Mouse (Mus musculus) megakaryocyte progenitor cell, adult 5-6 weeks (primary cell): ENCODE data around the gene Gse1. TPM values are rescaled to one million over a fixed set of nuclear protein-coding genes. Genes with fewer than 3 reads are reported as not detected.

Experiments used
- ATAC-seq: replicated peaks from 2 replicates; pipeline ENCODE4 v1.8.0; 2016; ENCODE audit warnings: mild to moderate bottlenecking, moderate TSS enrichment, inconsistent platforms; ENCODE audit not compliant: poor library complexity
- total RNA-seq, 2 experiments: library from RNA; stranded (forward) in 1 of 2; stranded (reverse) in 1 of 2; fragments of 157-497, 149-512 nt in 1 of 2; fragments of 200-1000 nt in 1 of 2; gene quantifications; 2 replicates each; pipeline versions ENCODE4 v1.2.3 to v1.2.4; 2015 to 2017

Gene Gse1
- total RNA-seq, 2 experiments from 2014 or later, result 11.2 to 32.6 TPM

GRCm38 (mm10) chr8:120489142-120489754, 261.0 kb downstream of the Gse1 start:
- no peak for ATAC-seq

GRCm38 (mm10) chr8:120489771-120490281, 261.6 kb downstream of the Gse1 start:
- ATAC-seq, result no peak

GRCm38 (mm10) chr8:120490354-120491141, 262.3 kb downstream of the Gse1 start:
- ATAC-seq, result no peak

GRCm38 (mm10) chr8:120491166-120491793, 263.0 kb downstream of the Gse1 start:
- no peak for ATAC-seq

- ATAC-seq, result no peak
Observed at GRCm38 (mm10) chr8:120492193-120492880, 264.1 kb downstream of the Gse1 start.

- ATAC-seq, result no peak
Observed at GRCm38 (mm10) chr8:120492881-120493220, 264.6 kb downstream of the Gse1 start.

- ATAC-seq, result no peak
Observed at GRCm38 (mm10) chr8:120493508-120494464, 265.5 kb downstream of the Gse1 start.

- ATAC-seq, result no peak
Observed at GRCm38 (mm10) chr8:120494903-120495302, 266.6 kb downstream of the Gse1 start.

- no peak for ATAC-seq
Observed at GRCm38 (mm10) chr8:120495461-120495860, 267.2 kb downstream of the Gse1 start.

- ATAC-seq, result no peak
Observed at GRCm38 (mm10) chr8:120496478-120496877, 268.2 kb downstream of the Gse1 start.

- peak; percentile 29; the same call in 1 of the 2 replicates for ATAC-seq
Observed at GRCm38 (mm10) chr8:120497503-120497946, 269.3 kb downstream of the Gse1 start.

- ATAC-seq, result peak; percentile 64
Observed at GRCm38 (mm10) chr8:120498349-120498831, 270.1 kb downstream of the Gse1 start.

- ATAC-seq, result no peak
Observed at GRCm38 (mm10) chr8:120498926-120499605, 270.8 kb downstream of the Gse1 start.

GRCm38 (mm10) chr8:120500701-120501261, 272.5 kb downstream of the Gse1 start:
- no peak for ATAC-seq

- no peak for ATAC-seq
Observed at GRCm38 (mm10) chr8:120501426-120501825, 273.2 kb downstream of the Gse1 start.

GRCm38 (mm10) chr8:120502428-120502827, 274.2 kb downstream of the Gse1 start:
- peak; percentile 14 for ATAC-seq

- no peak for ATAC-seq
Observed at GRCm38 (mm10) chr8:120504251-120505081, 276.2 kb downstream of the Gse1 start.

GRCm38 (mm10) chr8:120505082-120505511, 276.8 kb downstream of the Gse1 start:
- ATAC-seq, result no peak
